Mouse (Mus musculus): ENCODE measurements at regions not wholly inside any gene's neighbourhood (a gene's known extent, or its start where the extent isn't known, plus 50 kb on each side); places are given as distances from the start of the nearest gene placed in this dataset.

GRCm38 (mm10) chr13:28311248-28311647 lies 53.9 kb downstream of the Gm11361 start:
- DNase-seq (ENCODE audit: low spot score): no peak

DNA sequence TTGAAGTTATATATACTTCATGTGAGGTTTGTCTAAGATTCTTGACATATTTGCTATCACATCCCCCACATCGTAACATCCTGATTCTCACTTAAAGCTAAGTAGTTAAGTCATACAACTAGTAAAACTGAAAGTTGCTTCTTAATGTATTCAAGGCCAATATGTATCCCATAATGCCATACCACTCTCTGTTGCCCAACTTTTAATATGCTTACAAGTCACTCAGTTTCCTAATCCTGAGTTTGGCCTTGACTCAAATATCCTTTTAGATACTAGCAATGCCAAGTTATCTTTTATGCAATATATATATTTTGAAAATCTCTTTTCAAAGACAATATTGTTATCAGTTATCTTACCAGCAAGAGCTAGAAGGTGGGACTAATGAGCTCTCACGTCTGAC lies 54.3 kb downstream of the Gm11361 start:
- no peak for DNase-seq (ENCODE audit: low spot score)

- no peak for DNase-seq (ENCODE audit: low spot score)
These were observed 54.8 kb downstream of the Gm11361 start for GRCm38 (mm10) chr13:28312090-28312489.

GRCm38 (mm10) chr13:28313459-28313858 lies 56.1 kb downstream of the Gm11361 start:
- DNase-seq (ENCODE audit: low spot score): peak; percentile 4

DNA sequence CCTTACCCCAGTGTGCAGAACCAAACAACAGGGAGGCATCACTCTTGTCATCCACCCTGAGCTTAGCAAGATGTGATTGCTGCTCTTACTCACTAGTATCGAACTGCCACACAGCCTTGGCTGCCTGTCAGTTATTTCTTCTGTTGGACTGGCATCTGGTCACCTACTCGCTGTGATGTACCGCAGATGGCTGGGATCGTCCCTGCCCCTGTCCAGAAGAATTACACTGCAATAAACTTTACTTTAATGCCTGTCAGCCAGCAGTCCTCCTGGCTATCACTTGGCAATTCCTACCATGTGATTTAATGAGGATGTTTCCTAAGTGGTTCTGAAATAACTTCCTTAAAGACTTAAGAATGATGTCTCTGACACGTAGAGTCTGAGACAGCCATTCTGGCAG lies 57.7 kb downstream of the Gm11361 start:
- DNase-seq (ENCODE audit: low spot score): no peak
